Mouse (Mus musculus) heart, embryonic 10.5 days (tissue): Measurements from ENCODE around the gene Crtac1. TPM values are rescaled to one million over a fixed set of nuclear protein-coding genes. Genes with fewer than 3 reads are reported as not detected.

Experiments
- microRNA-seq: library from miRNA; unstranded; fragments of <30 nt; microRNA quantifications from one replicate; pipeline ENCODE4, GENCODE M21; 2017
- polyA plus RNA-seq: library from polyadenylated mRNA; unstranded; fragments of >200 nt; fragmentation: Nextera tagmentation; extraction: Ambion mirVana; gene quantifications from 2 replicates; pipeline ENCODE4 v1.2.1, GENCODE M21; 2016

Crtac1 gene
- polyA plus RNA-seq, 1 experiment from 2014 or later, result 0.28 TPM

Small RNA genes lying within 50 kb of the gene (microRNA-seq; reads per million reads assigned to microRNA genes)
- gene Gm26339, result not detected
- not detected for gene Mir3085

Other genes with a start within 250 kb of the Crtac1 start
- 7.9 and 18.6 TPM in 2 replicates for gene Sfrp5, start 229.5 kb downstream of the Crtac1 start, polyA plus RNA-seq
- 0.06 and 0.11 TPM in 2 replicates for gene Golga7b, start 184.2 kb downstream of the Crtac1 start, polyA plus RNA-seq
- gene R3hcc1l, start 87.0 kb upstream of the Crtac1 start, polyA plus RNA-seq, result 13.7 and 15.0 TPM in 2 replicates
- gene Loxl4, start 181.0 kb upstream of the Crtac1 start, polyA plus RNA-seq, result 0.04 and 0.10 TPM in 2 replicates